Mouse (Mus musculus): Measurements from ENCODE around the gene Dync1i2.

GRCm38 (mm10) chr2:71245416-71245815, 33.9 kb downstream of the Dync1i2 start:
- TF ChIP-seq EP300 (IDR thresholded peaks at IDR 0.05; ENCODE audit: low read depth) (no peak), CTCF (IDR thresholded peaks at IDR 0.05; ENCODE audit: low read depth) (0 out of 2 replicates have a peak, but pooled peaks have one; percentile 10)
